Mouse (Mus musculus) brain, embryonic 14.5 days (tissue): ENCODE data around the gene Gm4553.
"Not testable (repeated sequence)": the region's sequence is repeated elsewhere in the genome, so short reads cannot be mapped to it uniquely, and the experiment has no call there.

ENCODE experiments used
- CTCF ChIP-seq: fragments of 200-500 bp; IDR thresholded peaks from 2 replicates; pipeline ENCODE4 v1.5.1; 2012; ENCODE audit warnings: inconsistent platforms, mild to moderate bottlenecking, moderate library complexity, borderline replicate concordance; ENCODE audit not compliant: insufficient read depth, insufficient read length; ENCODE audit errors: extremely low read depth
- POLR2A ChIP-seq: fragments of 200-500 bp; IDR thresholded peaks from 2 replicates; pipeline ENCODE4 v1.6.1; 2012; ENCODE audit warnings: mild to moderate bottlenecking, inconsistent platforms, borderline replicate concordance; ENCODE audit not compliant: poor library complexity, insufficient read depth, insufficient read length, severe bottlenecking; ENCODE audit errors: extremely low read depth

GRCm38 (mm10) chr7:142175905-142176304, 10.4 kb upstream of the Gm4553 start, which contains the start of gene Krtap5-2:
- TF ChIP-seq CTCF, POLR2A: not testable (repeated sequence)
